Mouse (Mus musculus): ENCODE measurements around the gene Nme7.

DNA sequence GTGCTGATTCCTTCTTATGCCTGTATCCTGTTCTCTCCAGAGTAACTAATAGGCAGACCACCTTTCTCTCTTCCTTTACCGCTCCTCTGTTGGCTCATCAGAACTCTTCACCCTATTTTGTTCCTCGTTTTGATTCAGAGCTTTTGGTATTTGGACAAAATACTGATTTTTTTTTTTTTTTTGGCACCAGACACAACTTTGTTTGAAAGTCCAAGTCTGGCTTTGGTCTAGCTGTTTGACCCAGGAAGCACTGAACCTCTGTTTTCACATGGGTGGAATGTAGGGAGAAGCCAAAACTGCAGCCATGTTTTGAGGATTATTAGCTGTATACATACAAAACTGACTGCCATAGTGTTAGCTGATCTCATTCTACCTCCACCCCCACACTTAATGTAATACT is 21.0 kb downstream of the Nme7 start:
- TF ChIP-seq USF1 (IDR thresholded peaks at IDR 0.05; ENCODE audit: low read depth), result no peak
- TF ChIP-seq POLR2A (IDR thresholded peaks at IDR 0.05; ENCODE audit: insufficient read length, low read depth), result no peak
- TF ChIP-seq CEBPB (IDR thresholded peaks at IDR 0.05; ENCODE audit: insufficient read depth, poor library complexity, severe bottlenecking), result no peak
- TF ChIP-seq TCF3 (IDR thresholded peaks at IDR 0.05; ENCODE audit: insufficient read length, low read depth), result no peak
- TF ChIP-seq MAX (IDR thresholded peaks at IDR 0.05; ENCODE audit: low read depth), result no peak
- TF ChIP-seq MYOG (IDR thresholded peaks at IDR 0.05; ENCODE audit: control insufficient read depth in 1 of 3, insufficient read depth in 1 of 3, insufficient read length in 2 of 3, low read depth in 2 of 3), result no peak
- TF ChIP-seq POLR2AphosphoS2 (IDR thresholded peaks at IDR 0.05; ENCODE audit: insufficient read length, low read depth), result no peak
- no peak for TF ChIP-seq TCF12 (IDR thresholded peaks at IDR 0.05; ENCODE audit: insufficient read depth, poor library complexity, severe bottlenecking)
- no peak for TF ChIP-seq MYOD1 (IDR thresholded peaks at IDR 0.05; ENCODE audit: control insufficient read depth in 1 of 3, insufficient read length in 2 of 3, low read depth in 2 of 3)

All from myocyte (in vitro differentiated cells).